Mouse (Mus musculus): Measurements from ENCODE around the gene Tssk1.

The Tssk1 gene

GRCm38 (mm10) chr16:17945081-17945831 is 51.2 kb downstream of the Tssk1 start:
- no peak for DNase-seq (ENCODE audit: low read depth, low spot score)
